9 mouse cellular contexts compared by ENCODE assay signal in genomic region chr1:127459015-127459451, GRCm38 (mm10).
DNase-seq lines count a peak whose midpoint lies in the region; ATAC-seq lines count a peak whose summit lies in the region.
"Had no signal": no experiment of that assay in that cellular context is flagged by ENCODE, and none has a peak within 500 bp of the region (broad histone marks: within the 10 kb centered on the region; RNA-seq: fewer than 3 reads in every experiment).

No protein-coding gene starts in this region.

- ATAC-seq in midbrain, embryonic 16.5 days: peak; percentile 90

- H3K4me2 ChIP-seq in midbrain, embryonic 16.5 days (ENCODE audit: low read length): no peak overlapping the region

- H3K27me3 ChIP-seq in midbrain, embryonic 16.5 days (ENCODE audit: control insufficient read depth, insufficient read depth, low read depth, low read length): no peaks in the 10 kb centered on the region

- peak overlapping the region; percentile 42; the same call in 1 of the 2 replicates for H3K9ac ChIP-seq in midbrain, embryonic 16.5 days (ENCODE audit: low read depth, low read length)

- H3K9me3 ChIP-seq in midbrain, embryonic 16.5 days (replicated peaks; ENCODE audit: control insufficient read depth, low read length, poor library complexity, severe bottlenecking): no peaks in the 10 kb centered on the region

- peak overlapping the region; percentile 60 for H3K27ac ChIP-seq in midbrain, embryonic 16.5 days (ENCODE audit: low read length)

- DNase-seq in urinary bladder, adult 18-20 months (ENCODE audit: low spot score in 2 of 2): peak; percentile 22 to 24
- DNase-seq in urinary bladder, postnatal 10 days (ENCODE audit: low spot score): no peak
- peak; percentile 49 for DNase-seq in cerebellum, adult 9-11 months
- DNase-seq in gastrocnemius, postnatal 14 days: peak; percentile 38
- DNase-seq in kidney, adult 11 months: peak; percentile 51
- peak; percentile 70 for DNase-seq in left cerebral cortex, postnatal 4 days
- DNase-seq in testis, postnatal 14 days (ENCODE audit: low spot score): peak; percentile 54

- intact Hi-C loops in gastrocnemius, postnatal 14 days (cut with DNase I; ENCODE audit: low total_unique reads): loop anchor here (2.0 kb wide), 2 partner anchors 254 to 448 kb away; partner anchors contain the start of gene Mgat5
- intact Hi-C loops in left cerebral cortex, postnatal 4 days (cut with DNase I): loop anchor here (5.0 kb wide), 2 partner anchors 257 to 442 kb away; no protein-coding TSS in a partner anchor

- H3K4me3 ChIP-seq in midbrain, embryonic 16.5 days (ENCODE audit: low read depth, low read length): no peak overlapping the region
- H3K4me3 ChIP-seq: myocyte had no signal

- peaks cover 6% of the 10 kb centered on the region; the same call in 1 of the 2 replicates for H3K4me1 ChIP-seq in midbrain, embryonic 16.5 days (ENCODE audit: control insufficient read depth, insufficient read depth, low read length)

- no peaks in the 10 kb centered on the region for H3K36me3 ChIP-seq in midbrain, embryonic 16.5 days (ENCODE audit: control insufficient read depth, insufficient read depth, low read length)

- WGBS in midbrain, embryonic 16.5 days: 16% methylated on average over 6 of the region's 6 CpGs
